Mouse (Mus musculus) common myeloid progenitor, adult 5-6 weeks (primary cell): ENCODE results near the gene Apoo. TPM values are rescaled to one million over a fixed set of nuclear protein-coding genes. Genes with fewer than 3 reads are reported as not detected.
"Not testable (repeated sequence)": the region's sequence is repeated elsewhere in the genome, so short reads cannot be mapped to it uniquely, and the experiment has no call there.

Experiments
- ATAC-seq: replicated peaks from 2 replicates; pipeline ENCODE4 v1.8.0; 2016; ENCODE audit warnings: low read depth, mild to moderate bottlenecking, moderate TSS enrichment, inconsistent platforms; ENCODE audit not compliant: poor library complexity, severe bottlenecking
- total RNA-seq: library from RNA; stranded (forward); fragments of 200-1000, 187-1606 nt; gene quantifications from 2 replicates; pipeline ENCODE4 v1.2.3, GENCODE M21; 2017

Apoo gene
- 16.1 and 33.0 TPM in 2 replicates for total RNA-seq

DNA sequence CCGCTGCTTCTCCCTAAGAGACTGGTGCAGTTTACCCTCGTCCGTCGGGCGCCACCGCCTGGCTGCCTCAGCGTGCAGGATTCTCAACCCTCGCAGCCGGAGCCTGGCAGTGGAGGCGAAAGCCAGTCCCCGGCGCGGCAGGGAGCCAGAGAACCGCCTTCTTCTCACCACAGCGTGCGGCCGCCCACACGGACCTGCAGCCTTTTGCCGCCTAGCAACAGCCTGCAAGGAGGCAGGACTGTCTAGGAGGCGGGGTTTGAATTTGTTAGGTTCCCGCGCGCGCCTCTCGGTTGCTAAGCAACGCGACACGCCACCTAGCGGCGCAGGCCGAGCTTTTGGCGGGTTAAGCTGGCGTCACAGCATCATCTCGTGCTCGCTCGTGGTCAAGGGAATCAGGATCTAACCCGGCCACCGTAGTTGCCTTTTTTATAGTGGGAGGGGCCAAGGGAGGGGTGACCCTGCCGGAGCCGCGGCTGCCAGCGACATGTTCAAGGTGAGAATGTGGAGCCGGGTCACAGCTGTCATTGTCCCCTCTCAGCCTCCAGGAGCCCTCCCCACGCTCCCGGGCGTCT is at the start of gene Apoo, which contains the start of gene Fam90a1b:
Gene Apoo, plus strand, starts transcription at position 448 of the 572 bp plus-strand sequence.
Gene Fam90a1b, minus strand, starts transcription at position 108 of the 572 bp plus-strand sequence.
- peak; percentile 96 for ATAC-seq

- no peak for ATAC-seq
Observed at GRCm38 (mm10) chrX:94321036-94321902, 45.6 kb upstream of the Apoo start.

- not testable (repeated sequence) for ATAC-seq
Observed at GRCm38 (mm10) chrX:94343638-94344037, 23.3 kb upstream of the Apoo start.

DNA sequence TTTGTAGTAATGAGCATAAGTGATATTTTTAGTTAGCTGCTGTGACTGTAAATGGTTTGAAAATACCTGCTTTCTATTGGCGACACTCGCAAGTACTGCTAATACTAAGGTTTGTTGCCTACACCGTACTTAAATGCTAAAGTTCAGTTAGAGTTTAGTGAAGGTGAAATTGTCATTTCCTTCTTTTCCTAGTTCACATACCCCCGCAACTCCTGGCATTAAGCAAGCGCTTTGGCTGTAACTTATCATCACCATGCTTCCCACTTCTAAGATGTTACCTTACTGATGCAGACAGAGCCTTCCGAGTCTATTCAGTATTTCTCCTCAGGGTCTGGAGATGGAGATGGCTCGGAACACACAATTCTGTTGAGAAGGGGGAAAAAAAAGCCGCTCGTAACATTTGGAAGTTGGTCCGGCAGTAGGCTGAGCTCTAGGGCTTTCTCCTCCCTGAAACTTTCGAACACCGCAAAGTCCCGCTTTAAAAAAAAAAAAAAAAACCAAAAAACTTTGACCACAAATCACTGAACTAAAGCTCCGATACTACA is 1.5 kb upstream of the Apoo start:
- ATAC-seq = no peak

DNA sequence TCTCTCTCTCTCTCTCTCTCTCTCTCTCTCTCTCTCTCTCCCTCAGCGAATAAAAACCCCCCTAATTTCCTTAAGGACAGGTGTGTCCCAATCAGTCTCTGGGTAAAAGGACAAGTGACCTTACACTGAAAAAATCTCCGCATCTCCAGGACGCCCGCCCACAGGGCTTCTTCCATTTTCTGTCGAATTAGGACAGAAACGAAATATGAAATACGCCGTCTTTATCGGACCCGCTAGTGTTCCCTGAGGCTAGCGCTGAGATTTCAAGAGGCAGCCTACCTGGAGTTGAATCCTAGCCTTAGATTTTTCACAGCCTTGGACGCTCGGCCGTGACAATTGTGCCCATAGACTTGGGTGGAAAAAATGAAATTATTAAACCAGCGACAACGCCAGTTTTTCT is 888 bp upstream of the Apoo start:
- ATAC-seq = no peak

GRCm38 (mm10) chrX:94367248-94367647 is 331 bp downstream of the Apoo start:
- ATAC-seq = peak; percentile 7

GRCm38 (mm10) chrX:94378734-94379133 is 11.8 kb downstream of the Apoo start:
- no peak for ATAC-seq

- ATAC-seq = no peak
Observed at GRCm38 (mm10) chrX:94408975-94409374, 42.1 kb downstream of the Apoo start.

DNA sequence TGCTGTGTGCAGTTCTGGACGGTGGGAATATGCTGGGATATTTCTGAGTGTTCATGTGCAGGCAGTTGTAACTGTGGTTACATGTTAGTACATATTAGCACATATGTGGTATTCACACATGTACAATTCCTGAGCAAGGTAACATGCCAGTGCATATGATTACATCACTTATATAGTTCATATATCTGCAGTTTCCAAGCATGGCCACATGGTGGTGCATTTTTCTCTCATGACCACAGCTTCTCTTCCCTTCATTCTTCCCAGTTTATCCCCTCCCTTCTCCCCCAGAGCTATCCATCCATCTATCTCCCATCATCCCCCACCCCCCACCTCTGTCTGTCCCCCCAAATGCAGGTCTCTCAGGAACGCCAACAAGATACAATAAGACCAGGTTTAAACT is 53.3 kb downstream of the Apoo start:
- no peak for ATAC-seq

- peak; percentile 76 for ATAC-seq
Observed at GRCm38 (mm10) chrX:94431548-94432375, 64.8 kb downstream of the Apoo start.

DNA sequence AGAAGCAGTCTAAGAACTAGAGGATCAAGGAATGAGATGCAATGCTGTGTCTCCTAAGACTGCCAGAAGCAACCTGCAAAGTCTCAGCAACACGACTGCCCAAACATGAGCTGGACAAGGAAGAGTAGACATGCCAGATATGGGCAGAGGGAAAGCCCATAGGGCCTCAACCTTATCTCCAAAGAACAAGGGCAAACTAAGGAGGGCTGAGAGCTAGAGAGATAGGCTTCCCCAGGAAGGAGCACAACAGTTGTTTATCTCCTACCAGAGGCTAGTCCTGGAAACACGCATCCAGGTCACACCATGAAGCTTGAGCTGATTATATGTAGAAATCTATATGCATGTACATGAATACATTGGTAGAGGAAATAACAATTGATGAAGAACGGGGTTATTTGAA is 78.5 kb downstream of the Apoo start:
- peak; percentile 63; the same call in 1 of the 2 replicates for ATAC-seq

DNA sequence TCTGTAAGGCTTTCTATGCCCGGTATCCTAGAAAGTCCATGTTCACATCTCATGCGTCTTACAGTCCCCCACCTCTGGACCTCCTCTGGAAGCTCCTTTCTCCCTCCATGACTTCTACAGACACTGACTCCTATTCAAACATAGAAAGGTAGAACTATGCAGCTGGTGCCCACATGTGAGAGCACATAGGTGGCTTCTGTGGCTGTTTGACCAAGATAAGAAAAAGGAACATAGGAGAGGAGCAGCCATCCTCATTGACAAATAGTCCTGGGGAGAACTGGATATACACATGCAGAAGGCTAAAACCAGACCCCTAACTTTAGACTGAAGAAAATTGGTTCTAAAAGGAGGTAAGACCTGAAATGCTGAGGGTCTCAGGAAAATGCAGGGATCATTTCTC is 79.1 kb downstream of the Apoo start:
- not testable (repeated sequence) for ATAC-seq

- not testable (repeated sequence) for ATAC-seq
Observed at GRCm38 (mm10) chrX:94450047-94450881, 83.3 kb downstream of the Apoo start.

- no peak for ATAC-seq
Observed at GRCm38 (mm10) chrX:94459346-94459745, 92.4 kb downstream of the Apoo start.

DNA sequence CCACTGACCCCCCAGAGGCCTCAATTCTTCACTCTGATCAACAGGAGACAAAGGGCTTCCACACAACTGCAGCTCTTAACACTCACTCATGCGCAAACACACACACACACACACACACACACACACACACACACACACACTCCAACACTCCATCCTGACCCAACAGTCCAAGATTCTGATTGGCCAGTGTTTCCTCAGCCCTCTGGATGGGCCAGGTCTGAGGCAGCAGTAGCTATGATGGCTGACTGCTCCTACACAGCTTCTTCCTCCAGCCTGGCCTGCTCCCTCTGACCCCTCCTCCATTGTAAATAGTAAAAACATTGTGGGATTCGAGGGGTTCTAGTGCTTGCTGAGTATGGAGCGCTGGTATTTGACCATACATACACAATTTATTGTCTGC is 94.6 kb downstream of the Apoo start:
- not testable (repeated sequence) for ATAC-seq

- not testable (repeated sequence) for ATAC-seq
Observed at GRCm38 (mm10) chrX:94462604-94463429, 95.9 kb downstream of the Apoo start.
